Mouse (Mus musculus) testis, adult 2 months (tissue): ENCODE measurements around the gene Slc16a10.

ENCODE experiments used
- CTCF ChIP-seq: fragments of 200-500 bp; IDR thresholded peaks from 2 replicates; pipeline ENCODE4 v1.5.1; 2012; ENCODE audit warnings: low read depth, mild to moderate bottlenecking, inconsistent platforms, low read length, moderate library complexity; ENCODE audit not compliant: control insufficient read depth, insufficient read depth, insufficient replicate concordance
- POLR2A ChIP-seq: fragments of 200-500 bp; IDR thresholded peaks from 2 replicates; pipeline ENCODE4 v1.6.1; 2012; ENCODE audit warnings: low read depth, mild to moderate bottlenecking, inconsistent platforms, low read length, moderate library complexity; ENCODE audit not compliant: control insufficient read depth

DNA sequence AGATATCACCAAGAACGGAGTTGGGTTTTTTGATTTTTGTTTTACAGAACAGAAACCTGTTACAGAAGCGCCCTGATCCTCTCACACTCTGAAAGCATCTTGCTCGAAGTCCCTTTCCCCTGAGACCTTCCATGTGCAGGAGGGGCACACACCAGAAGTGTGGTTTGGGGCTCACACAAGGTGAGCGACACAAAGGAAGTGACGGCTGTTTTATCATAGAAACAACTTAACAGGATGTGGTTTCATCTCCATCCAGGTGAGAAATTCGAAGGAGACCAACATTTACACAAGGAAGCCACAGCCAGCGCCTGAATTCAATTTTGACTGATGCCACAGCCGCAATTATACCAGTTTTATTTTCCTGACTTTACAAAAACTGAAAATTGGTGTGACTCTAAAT is 21.3 kb upstream of the Slc16a10 start:
- TF ChIP-seq CTCF (no peak), POLR2A (no peak)
